Mouse (Mus musculus): Measurements from ENCODE around the gene Gm10197. TPM values are rescaled to one million over a fixed set of nuclear protein-coding genes. Genes with fewer than 3 reads are reported as not detected.
"Not testable (repeated sequence)": the region's sequence is repeated elsewhere in the genome, so short reads cannot be mapped to it uniquely, and the experiment has no call there.

Gm10197 gene
- polyA plus RNA-seq, 1 experiment: not detected

DNA sequence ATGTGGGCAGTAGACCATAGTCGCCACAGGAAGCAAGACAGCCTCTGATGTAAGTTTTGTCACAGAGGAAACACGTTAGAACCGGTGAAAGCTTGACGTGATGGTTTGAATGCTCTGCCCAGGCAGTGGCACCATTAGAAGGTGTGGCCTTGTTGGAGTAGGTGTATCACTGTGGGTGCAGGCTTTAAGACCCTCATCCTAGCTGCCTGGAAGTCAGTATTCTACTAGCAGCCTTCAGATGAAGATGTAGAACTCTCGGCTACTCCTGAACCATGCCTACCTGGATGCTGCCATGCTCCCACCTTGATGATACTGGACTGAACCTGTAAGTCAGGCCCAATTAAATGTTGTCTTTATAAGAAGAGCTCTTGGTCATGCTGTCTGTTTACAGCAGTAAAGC lies 24.2 kb upstream of the Gm10197 start:
- DNase-seq (ENCODE audit: low read depth, low spot score): not testable (repeated sequence)
- WGBS: 82% methylated on average over 5 of the region's 5 CpGs

DNA sequence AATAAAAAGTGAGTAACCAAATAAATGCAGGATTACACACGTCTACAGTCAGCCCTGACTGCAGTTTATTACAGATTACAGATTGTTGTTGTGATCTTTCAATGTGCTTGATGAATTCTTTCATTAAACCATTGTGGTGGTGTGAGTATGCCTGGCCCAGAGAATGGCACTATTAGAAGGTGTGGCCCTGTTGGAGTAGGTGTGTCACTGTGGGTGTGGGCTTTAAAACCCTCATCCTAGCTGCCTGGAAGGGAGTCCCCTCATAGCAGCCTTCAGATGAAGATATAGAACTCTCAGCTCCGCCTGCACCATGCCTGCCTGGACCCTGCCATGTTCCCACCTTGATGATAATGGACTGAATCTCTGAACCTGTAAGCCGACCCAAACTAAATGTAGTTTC lies 23.4 kb upstream of the Gm10197 start:
- DNase-seq (ENCODE audit: low read depth, low spot score): not testable (repeated sequence)
- 46% methylated on average over 3 of the region's 3 CpGs for WGBS

DNA sequence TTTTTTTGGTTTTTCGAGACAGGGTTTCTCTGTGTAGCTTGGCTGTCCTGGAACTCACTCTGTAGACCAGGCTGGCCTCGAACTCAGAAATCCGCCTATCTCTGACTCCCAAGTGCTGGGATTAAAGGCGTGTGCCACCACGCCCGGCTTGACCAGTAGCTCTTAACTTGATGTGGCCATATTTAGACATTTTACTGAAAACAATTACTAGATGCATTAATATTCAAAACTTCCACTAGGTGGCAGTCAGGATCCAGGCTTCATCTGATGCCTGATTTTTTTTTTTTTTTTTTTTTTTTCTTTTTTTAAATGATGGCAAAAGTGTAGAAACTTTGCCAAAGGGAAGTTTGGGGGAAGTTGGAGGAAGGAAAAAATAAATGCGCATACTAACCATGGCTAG lies 23.0 kb upstream of the Gm10197 start:
- WGBS: 5% methylated on average over 7 of the region's 7 CpGs
- no peak for DNase-seq (ENCODE audit: low read depth, low spot score)

DNA sequence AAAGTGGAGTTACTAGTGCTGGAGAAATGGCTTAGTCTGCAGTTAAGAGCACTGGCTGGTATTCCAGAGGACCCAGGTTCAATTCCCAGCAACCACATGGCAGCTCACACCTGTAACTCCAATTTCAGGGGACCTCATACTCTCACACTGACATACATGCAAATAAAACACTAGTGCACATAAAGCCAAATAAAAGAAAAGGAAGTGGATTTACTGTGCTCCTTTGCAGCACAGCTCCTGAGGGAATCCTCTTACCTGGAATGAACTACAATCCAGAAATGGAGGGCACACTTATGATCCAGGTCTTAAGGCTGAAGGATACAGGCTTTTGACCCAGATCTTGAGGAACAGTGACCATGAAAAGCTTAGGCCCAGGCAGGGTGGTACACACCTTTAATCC lies 22.1 kb upstream of the Gm10197 start:
- DNase-seq (ENCODE audit: low read depth, low spot score): no peak

DNA sequence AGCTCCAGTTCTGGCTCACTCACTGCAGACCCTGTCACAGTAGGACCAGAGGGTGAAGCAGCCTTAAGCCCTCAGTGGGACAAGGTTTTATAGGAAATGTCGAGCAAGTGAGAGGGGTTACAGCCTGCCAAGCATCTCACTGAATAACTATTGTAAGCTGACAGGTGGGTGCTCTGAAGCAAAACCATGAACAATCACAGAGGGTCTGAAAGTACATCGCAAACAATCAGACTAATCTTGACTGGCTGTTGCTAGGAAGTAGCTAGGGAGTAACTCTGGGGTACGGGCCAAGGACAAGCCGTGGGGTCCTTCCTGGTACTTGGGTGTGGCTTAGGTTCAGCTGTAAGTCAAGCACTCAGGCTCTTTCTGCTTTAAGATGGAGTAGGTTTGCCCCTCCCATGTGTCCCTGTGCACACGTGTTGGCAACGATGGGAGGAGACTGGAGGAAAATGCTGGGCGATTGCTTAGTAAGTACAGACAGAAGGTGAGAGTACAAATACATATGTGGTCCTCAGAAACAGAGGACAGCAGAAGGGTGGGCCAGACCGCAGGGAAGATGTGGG lies 21.3 kb upstream of the Gm10197 start:
- WGBS: 34% methylated on average over 8 of the region's 8 CpGs

DNA sequence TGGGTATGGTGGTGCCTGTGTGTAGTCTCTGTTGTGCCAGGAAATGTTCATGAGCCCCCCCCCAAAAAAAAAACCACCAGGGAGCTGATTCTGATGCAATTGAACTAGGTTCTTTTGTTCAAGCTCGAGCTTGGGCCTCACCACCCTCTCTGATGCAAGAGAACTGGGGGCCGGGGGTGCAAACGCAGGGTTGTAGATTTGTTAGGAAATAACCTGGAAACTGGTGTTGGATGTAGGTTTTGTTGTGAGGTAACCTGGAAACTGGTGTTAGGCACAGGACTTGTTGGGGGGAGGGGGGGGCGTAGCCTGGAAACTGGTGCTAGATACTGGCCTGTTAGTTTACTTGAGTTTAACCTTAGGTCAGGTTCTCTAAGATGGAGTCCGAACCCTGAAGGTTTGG lies 20.2 kb upstream of the Gm10197 start:
- WGBS: 83% methylated on average over 5 of the region's 5 CpGs
- DNase-seq (ENCODE audit: low read depth, low spot score): no peak

More for the DNA sequence above, 21.3 kb upstream of the Gm10197 start:
- no peak for DNase-seq (ENCODE audit: low read depth, low spot score)

DNA sequence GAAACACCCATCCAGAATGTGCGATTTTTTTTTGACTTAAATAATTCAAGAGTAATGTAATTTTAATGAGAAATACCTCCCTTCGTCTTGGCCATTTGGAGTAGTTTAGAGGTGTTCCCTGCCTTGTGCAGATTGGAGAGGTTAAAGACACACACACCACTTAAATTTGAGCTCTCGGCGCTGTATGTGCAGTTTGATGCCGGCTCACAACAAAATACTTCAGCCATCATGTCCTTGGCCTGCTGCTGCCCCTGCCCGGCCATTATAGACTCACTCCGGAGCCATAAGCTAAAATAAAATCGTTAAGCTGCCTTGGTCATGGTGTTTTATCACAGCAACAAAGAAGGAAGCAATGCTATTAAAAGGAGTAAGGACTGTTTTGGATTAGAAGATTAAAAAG lies 19.8 kb upstream of the Gm10197 start:
- 27% methylated on average over 8 of the region's 8 CpGs for WGBS
- DNase-seq (ENCODE audit: low read depth, low spot score): no peak

DNA sequence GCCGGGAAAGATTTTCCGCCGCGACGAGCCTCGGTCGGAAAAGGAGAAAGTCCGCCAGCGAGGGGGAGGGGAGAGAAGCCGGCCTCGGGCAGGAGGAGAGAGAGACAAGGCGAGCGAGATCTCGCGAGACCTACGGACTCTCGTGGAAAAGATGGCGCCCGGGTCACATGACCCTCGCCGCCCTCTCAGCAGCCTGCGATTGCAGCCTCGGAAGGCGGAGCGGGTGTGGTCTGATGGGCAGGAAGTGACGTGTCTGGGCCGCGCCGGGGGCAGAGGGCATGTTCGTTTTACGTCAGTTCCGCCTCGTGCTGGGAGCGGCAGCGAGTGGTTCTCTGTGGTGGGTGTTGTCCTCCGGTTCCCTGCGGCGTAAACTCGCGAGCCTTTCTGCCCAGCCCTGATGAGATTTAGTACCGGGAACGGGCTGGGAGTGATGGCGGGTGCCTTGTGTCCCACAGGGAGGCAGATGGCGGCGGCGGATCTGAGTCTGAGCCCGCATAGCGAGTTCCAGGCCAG lies 19.0 kb upstream of the Gm10197 start, which contains the start of gene Smndc1:
Gene Smndc1 (minus strand): TSS at position 84 of the 513 bp plus-strand sequence.
- WGBS: under 1% methylated on average over 48 of the region's 48 CpGs
- DNase-seq (ENCODE audit: low read depth, low spot score): peak; percentile 92

DNA sequence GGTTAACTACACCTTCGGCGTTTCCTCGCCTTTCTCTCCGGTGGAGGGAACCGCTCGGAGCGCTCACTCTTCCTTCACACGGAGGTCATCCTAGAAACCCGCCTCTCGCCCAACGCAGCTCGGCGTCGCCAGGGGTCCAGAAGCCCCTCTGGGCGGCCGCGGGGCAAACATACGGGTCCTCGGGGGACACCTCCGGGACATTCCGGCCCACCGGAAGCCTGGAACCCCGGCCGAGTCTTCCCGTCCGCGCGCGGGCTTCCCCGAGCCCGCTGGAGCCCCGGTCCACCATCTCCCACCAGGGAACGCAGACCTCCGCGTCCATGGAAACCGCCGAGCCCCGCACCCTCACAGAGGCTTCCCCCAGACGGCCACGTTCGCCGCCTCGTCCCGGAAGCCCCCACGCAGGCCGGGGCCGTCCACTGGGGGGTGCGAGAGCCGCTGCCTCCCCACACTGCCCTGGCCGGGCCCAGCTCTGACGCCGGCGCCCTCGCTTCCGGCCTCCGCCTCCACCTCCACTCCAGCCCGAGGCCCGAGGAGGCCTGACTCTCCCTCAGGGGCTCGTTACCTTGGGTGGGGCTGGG lies 18.4 kb upstream of the Gm10197 start:
- DNase-seq (ENCODE audit: low read depth, low spot score): no peak
- WGBS: under 1% methylated on average over 59 of the region's 59 CpGs

DNA sequence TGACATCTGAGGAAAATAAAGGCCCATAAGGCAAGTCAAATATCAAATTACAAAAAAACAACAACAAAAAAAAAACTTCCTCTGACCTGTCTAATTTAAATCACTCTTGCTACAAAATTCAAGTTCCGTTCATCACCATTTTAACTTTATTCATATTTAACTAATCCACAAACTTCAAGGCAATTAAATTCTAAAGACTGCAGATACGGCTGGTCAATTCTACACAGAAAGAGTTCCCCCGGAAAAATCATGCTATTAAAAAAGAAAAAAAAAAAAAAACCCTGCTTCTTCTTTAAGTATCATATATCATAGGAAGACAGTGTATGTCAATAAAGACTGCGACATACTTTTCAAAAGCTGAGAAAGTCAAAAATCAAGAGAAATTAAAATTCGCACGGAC lies 17.9 kb upstream of the Gm10197 start:
- no peak for DNase-seq (ENCODE audit: low read depth, low spot score)
- 11% methylated on average over 6 of the region's 6 CpGs for WGBS

DNA sequence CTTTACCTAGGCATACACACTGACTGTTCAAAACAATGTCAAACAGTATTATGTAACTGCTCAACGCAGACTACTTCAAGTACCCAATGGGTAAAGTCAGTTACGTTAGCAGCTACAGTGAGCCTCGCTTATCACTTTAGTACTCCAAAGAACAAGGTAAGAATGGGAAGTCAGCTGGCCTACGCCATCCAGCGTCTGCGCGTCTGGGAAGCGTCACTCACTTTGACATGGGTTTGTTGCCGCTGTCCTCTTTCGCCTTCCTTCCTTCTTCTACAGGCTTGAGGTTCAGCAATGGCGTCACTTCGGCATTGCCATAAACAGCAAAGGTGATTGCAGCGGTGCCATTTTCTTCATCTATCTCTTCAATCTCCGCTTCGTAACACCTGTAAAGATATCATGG lies 11.8 kb upstream of the Gm10197 start:
- no peak for DNase-seq (ENCODE audit: low read depth, low spot score)

DNA sequence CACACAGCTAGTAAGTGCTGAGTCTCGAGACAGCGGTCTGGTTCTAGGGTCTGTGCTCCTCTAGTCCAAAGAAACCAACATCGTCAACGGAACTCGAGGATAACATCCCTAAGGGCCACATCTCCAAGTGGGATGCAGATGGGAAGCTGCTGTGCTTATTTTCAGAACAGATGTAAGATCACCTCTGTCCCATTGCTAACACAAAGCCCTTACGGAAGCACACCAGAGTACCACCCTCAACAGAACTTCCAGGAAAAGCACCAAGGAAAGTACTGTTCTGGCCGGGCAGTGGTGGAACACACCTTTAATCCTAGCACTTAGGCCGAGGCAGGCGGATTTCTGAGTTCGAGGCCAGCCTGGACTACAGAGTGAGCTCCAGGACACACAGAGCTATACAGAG lies 6.9 kb upstream of the Gm10197 start:
- 93% methylated on average over 10 of the region's 10 CpGs for WGBS
- DNase-seq (ENCODE audit: low read depth, low spot score): no peak

More for the DNA sequence above, 11.8 kb upstream of the Gm10197 start:
- 95% methylated on average over 15 of the region's 15 CpGs for WGBS

DNA sequence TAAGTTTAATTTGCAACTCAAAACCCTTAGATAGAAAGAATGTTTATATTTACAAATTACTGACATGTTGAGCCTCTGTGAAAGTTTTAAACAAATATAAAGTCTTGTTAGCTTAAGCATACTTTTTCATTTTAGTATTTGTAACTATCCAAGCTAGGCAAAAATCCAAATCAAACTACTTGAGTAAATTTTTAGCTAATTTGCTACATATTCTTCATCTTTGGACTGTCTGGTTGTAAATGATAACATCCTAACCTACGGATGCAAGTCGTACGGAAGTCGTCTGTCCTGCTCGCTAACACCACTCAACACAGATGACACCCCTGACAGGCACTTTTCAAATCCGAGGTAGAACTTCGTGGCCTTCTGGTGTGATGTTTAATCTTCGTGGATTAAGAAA lies 6.1 kb upstream of the Gm10197 start:
- DNase-seq (ENCODE audit: low read depth, low spot score): no peak
- WGBS: 50% methylated on average over 8 of the region's 8 CpGs

DNA sequence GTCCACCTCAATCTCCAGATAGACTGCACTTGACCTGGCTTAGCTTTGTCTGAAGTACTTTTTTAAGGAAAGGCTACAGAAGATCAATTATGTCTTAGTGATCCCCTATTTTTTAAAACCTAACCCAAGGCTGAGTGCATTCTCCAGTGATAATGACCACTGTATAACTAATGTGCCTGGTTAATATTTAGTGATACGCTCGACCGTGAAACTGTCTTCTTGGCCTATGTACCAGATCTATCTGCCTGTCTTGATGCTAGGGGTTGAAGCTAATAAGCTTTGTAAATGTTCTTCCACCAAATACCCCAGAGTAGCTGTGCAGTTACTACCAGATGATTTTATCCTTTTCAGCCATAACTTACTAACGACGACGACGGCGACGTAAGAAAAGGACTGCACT lies 4.2 kb upstream of the Gm10197 start:
- DNase-seq (ENCODE audit: low read depth, low spot score): no peak
- 89% methylated on average over 9 of the region's 9 CpGs for WGBS

DNA sequence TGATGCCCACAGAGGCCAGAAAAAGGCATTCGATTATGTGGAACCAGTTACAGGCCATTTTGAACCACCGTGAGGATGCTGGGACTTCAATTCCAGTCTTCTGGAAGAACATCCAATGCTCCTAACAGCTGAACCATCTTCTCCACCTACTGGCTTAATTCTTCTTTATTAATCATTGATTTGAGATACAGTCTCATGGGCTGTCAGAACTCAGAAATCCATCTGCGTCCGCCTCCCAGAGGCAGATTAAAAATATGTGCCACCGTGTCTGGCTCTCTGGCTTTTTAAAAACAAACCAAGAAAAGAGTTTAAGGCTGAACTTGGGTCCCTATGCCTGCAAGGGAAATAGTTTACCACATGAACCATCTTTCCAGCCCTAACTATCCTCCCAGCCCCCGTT lies 3.7 kb upstream of the Gm10197 start:
- DNase-seq (ENCODE audit: low read depth, low spot score): no peak
- 91% methylated on average over 6 of the region's 6 CpGs for WGBS

DNA sequence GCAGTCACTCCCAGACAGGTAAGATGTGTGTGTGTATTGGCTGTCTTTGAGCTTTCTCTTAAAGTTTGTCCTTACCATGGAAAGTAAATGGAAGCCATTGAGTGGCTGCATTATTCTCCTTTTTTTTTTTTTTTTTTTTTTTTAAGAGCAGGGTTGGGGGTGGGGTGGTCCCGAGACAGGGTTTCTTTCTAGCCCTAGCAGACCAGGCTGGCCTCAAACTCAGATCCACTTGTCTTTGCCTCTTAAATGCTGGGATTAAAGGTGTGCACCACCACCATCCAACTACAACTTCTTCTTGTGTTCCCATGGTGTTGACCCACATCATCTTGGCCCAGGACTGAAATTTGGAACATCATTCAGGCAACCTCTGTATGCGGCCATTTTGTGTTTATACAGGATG lies 2.0 kb upstream of the Gm10197 start:
- DNase-seq (ENCODE audit: low read depth, low spot score): no peak
- 96% methylated on average over 2 of the region's 2 CpGs for WGBS

DNA sequence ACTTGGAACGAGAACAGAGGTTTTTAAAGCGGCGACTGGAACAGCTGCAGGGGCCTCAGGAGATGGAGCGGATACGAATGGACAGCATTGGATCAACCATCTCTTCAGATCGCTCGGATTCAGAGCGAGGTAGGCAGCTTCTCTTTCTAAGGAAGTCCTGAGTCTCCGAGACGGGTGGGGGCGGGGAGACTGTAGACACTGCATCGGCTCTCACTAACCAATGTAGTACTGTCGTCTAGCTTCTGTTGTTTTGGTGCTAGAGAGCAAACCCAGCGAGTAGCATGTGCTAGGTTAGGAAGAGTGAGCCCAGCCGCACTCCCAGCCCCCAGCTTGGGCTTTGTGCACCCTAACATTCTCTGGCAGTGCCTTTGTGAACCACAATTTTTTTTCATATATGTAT lies 1.3 kb downstream of the Gm10197 start:
- 76% methylated on average over 15 of the region's 15 CpGs for WGBS
- no peak for DNase-seq (ENCODE audit: low read depth, low spot score)

DNA sequence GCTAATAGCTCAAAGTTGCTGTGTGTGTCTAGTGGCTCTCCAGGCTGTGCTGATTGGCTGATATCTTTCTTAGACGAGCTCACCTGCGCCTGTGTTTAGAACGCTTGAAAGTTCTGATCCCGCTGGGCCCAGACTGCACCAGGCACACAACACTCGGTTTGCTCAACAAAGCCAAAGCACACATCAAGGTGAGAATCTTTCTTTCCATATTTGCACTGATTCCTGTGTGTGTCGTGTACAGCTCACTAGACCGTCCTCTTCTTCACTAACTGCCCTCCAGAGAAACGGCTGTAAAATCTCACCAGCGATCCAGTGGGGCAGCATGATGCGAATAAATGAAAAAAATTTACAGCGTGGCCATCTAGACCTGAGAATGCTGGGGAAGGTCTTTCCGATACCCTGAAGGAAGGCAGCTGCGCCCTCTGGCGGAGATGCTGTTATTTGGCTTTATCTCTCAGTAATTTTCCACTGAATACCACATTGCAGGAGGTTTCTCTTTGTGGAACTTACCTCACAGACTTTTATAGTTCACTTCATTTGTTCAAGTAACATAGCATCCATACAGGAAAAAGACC lies 2.0 kb downstream of the Gm10197 start:
- no peak for DNase-seq (ENCODE audit: low read depth, low spot score)
- 27% methylated on average over 14 of the region's 14 CpGs for WGBS

DNA sequence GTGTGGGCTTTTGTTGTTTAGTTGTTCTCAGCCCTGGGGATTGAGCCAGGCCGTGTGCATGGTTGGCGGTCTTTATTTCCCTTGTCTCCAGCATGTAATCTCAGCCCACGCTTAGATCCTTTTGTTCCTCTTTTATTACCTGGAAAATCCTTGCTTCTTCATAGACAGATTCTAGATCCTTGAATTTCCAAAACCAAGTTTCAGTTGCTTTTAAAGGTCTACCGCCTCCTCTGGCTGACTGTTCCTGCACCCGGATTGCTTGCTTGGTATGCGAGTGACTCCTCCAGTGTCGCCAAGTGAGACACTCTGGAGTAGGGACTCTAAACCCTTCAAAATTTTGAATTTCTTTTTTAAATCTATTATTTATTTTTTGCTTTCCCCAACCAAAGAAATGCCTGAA lies 4.7 kb downstream of the Gm10197 start:
- WGBS: 86% methylated on average over 7 of the region's 7 CpGs
- no peak for DNase-seq (ENCODE audit: low read depth, low spot score)

DNA sequence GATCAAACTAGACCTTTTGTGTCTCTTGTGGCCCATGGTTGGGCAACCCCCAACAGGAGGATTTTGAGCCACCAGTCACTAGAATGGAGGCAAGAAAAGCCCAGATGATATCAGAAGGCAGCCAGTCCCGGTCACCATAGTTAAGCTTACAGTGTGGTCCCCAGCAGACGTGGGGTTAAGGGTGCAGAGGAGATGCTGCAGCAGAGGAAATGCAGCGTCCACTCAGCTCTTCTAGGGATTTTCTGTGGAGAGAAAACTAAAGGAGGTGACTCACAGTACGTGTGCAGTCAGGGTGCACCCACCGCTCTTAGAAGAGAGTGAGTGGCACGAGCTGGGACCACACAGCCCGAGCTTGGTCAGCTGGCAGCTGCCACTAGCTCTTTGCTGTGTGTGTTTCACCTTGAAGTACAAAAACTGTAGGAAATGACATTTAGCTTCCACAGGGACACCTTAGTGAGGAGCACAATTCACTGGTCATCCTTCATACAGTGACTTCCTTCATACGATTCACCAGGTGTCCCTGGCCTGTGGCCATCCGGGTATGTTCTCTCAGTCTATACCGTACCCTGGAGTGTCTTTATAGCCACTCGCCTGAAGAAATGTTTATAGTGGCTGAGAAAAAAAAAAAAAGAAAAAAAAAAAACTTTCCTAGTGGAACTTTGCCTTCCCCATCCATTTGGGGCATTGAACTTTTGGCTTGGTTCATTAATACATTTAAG lies 5.3 kb downstream of the Gm10197 start:
- DNase-seq (ENCODE audit: low read depth, low spot score): no peak
- WGBS: 77% methylated on average over 11 of the region's 11 CpGs

DNA sequence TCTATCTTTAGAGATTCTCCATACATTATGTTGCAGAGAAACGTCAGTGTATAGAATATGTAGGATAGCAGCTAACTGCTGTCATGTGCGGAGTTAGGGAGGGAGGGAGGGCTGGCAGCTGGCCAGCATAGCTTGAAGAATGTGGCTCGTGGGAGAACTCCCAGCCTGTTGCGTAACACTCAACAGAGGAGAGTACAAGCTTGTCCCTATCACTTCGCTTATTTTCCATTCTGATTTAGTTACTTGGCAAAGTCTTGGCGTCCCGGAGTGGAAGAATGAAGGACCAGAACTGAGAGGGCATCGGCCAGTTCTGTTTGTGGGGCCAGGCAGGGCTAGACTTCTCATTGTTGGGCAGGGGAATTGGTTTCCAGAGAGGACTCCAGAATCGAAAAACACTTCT lies 6.6 kb downstream of the Gm10197 start:
- 6% methylated on average over 9 of the region's 9 CpGs for WGBS
- DNase-seq (ENCODE audit: low read depth, low spot score): peak; percentile 35
